Mouse (Mus musculus) spleen, adult 2 months (tissue): Measurements from ENCODE around the gene Aurka.

Experiments
- CTCF ChIP-seq: fragments of 200-500 bp; IDR thresholded peaks from 2 replicates; pipeline ENCODE4 v1.5.1; 2011; ENCODE audit warnings: mild to moderate bottlenecking, inconsistent platforms; ENCODE audit not compliant: insufficient read depth, insufficient read length, insufficient replicate concordance; ENCODE audit errors: extremely low read depth
- POLR2A ChIP-seq: fragments of 200-500 bp; IDR thresholded peaks from 2 replicates; pipeline ENCODE4 v1.6.1; 2011; ENCODE audit warnings: low read depth, low read length, inconsistent platforms

GRCm38 (mm10) chr2:172350773-172351172 lies 19.6 kb downstream of the Aurka start:
- TF ChIP-seq CTCF (no peak), POLR2A (no peak)
